Mouse (Mus musculus) CD4-positive helper T cell, adult 2 months (primary cell): ENCODE measurements at regions not wholly inside any gene's neighbourhood (a gene's known extent, or its start where the extent isn't known, plus 50 kb on each side); places are given as distances from the start of the nearest gene placed in this dataset.

Experiments used
- DNase-seq: peaks from one replicate; pipeline ENCODE4 v3.0.0-alpha.2; 2012; ENCODE audit warnings: low read depth, missing footprints, low spot score

GRCm38 (mm10) chr3:148443012-148443411 lies 547.3 kb downstream of the Adgrl2 start:
- no peak for DNase-seq

DNA sequence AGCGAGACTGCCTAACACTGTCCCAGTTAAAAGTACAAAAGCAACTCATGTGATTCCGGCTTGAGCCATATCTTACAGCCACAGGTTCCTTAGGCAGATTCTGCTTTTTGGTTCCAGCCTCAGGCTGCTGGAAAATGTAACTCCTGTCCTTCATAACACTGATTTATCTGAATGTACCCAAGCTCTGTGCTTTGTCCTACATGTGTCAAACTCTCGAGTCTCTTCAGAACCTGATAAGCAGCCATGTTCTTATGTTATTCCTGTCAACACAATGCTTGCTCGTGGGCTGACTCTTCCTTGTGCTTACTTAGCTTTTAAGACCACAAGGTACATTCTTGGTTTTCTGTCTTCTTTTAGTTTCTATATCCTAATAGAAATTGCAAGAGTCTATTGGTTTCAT lies 556.3 kb downstream of the Adgrl2 start:
- DNase-seq: no peak

DNA sequence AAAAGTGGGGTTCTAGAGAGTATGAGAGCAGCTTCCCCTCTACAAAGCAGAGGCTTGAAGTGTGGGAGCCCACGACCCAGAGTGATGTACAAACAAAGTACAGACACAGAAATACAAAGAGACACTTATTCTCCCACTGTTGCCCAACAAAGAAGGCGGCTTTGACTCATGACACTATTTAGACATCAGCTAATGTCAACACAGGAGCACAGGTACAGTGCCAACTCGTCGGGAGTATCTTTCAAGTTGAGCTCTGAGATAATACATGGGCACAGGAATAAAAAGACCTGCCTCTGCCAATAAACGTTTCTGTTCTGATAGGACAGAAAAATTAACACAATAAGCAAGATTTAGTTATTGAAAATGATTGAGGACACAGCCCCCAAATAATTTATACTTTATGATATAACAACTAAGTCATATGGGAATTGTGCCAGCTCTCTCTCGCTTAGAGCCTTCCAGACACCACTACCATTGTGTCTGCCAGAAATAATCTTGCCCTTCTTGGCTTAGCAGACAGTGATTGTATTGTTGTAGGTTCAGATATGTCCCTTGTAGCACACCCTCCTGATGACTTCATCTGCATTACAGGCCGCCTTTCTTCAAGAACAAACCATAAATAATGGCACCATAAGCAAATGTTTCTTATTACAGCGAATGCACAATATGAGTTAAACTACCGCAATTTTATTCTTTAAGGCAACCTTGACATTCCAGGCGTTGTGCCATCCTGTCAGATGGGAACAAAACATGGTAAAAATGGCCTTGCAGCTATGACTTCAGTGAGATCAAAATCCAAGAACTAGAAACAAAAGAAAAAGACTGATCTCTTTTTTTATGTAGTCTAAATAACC lies 561.1 kb downstream of the Adgrl2 start:
- DNase-seq: no peak

GRCm38 (mm10) chr3:148424089-148424488 lies 566.3 kb downstream of the Adgrl2 start:
- no peak for DNase-seq

DNA sequence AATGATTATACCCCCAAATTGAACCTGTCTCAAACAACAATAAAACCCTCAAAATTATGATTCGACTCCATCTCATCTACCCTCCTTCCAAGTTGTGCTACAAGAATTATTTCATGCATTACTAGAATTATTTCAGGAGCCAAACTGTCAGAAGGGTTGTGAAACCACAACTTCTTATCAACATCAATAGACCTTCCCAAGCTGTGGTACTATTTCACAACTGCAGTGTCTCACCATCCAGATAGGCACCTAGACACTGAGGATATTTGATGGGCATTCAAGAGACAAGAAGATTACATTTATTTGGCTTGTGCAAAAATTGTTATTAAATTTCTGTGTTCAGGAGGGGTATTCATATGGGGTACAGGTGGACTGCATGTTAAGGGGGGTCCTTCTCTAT lies 567.0 kb downstream of the Adgrl2 start:
- DNase-seq: no peak

GRCm38 (mm10) chr3:148422720-148423119 lies 567.6 kb downstream of the Adgrl2 start:
- DNase-seq: no peak

DNA sequence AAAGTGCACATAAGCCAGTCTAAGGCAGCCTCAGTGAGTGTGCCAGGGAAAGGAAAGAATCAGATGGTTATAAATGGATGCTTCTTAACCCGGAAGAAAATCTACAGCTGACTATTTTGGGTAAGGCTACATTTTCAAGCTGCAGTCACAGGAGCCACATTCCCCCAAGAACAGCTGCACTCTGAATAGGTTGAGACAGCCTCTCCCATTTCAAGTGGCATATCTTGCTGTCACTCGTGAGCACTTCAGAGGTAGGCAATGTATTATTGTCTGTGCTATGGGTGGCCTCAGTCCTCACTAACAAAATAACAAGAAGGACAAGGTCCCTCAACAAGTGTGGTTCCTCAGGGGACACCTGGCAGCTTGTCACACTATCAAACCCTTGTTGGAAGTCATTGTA lies 568.1 kb downstream of the Adgrl2 start:
- no peak for DNase-seq

GRCm38 (mm10) chr3:148420303-148420702 lies 570.1 kb downstream of the Adgrl2 start:
- DNase-seq: no peak

- peak; percentile 7 for DNase-seq
Measured at GRCm38 (mm10) chr3:148419462-148420074, 570.8 kb downstream of the Adgrl2 start.

DNA sequence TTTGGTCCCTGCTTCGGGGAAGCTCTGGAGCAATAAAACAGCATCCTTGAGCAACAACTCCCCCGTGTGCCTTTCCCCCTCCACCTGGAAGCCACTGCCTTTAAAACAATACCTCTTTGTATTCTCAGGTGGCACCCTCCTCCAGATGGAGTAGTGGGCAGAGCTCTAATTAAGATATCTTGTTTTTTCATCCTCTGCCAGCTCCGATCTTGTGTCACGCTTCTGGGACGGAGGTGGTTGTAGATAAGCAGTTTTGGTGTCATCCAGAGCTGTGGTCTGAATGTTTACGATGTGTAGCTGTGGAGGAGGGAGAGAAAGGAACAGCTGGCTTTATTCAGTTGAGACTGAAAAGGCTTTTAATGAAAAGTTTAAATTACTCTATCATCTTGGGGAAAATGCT lies 572.3 kb downstream of the Adgrl2 start:
- no peak for DNase-seq

GRCm38 (mm10) chr3:148415443-148415842 lies 574.9 kb downstream of the Adgrl2 start:
- DNase-seq: no peak

DNA sequence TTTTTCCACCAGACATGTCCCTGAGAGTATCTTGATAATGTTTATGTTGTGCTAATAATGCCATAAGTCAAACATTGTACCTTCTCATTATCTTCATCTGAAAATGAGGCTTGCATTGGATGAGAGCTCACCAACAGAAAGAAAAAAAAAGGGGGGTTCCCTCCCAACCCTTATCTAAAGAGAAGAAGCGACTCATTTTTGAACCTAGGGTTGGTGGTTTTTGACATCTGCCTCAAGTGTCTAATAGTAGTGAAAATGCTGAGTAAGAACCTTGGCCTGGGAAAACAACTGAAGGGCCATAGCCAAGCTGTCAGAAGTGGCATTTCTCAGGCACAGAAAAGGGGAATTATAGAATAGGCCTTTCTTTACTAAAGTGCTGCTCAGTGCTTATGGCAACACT lies 577.3 kb downstream of the Adgrl2 start:
- DNase-seq: no peak

DNA sequence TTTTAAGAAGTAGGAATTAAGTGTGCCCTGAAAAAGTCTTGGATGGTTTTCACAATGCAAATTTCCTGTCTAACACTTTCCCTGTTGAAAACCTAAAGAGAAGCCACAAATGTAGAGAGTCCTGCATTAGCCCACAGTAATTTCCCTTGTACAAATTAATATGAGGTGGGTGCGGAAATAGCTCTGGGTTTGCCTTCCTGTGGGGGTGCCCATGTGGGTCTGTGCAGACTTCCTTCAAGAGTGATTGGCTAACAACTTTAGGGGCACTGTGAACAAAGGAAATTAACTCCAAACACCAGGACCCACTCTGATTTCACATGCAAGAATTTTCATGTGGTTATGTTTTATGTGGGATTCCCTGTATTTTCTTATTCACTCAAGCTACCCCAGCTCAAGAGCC lies 578.2 kb downstream of the Adgrl2 start:
- no peak for DNase-seq

GRCm38 (mm10) chr3:148398349-148398748 lies 592.0 kb downstream of the Adgrl2 start:
- DNase-seq: no peak

- no peak for DNase-seq
Measured at GRCm38 (mm10) chr3:148387550-148387949, 602.8 kb downstream of the Adgrl2 start.

DNA sequence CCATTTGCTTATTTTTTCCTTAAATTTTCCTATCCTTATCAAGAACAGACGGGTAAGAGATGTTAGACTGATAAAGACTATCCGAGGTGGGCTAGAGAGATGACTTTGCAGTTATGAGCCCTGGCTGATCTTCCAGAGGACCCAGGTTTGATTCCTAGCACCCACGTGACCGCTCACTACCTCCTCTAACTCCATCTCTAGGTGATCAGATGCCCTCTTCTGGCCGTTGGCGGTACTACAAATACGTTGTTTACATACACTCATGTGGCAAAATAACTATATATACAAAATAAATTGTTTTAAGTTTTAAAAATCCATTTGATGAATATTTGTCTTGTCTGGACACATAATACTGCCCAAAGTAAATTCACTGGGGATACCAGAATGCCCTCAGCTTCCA lies 604.6 kb downstream of the Adgrl2 start:
- DNase-seq: no peak

DNA sequence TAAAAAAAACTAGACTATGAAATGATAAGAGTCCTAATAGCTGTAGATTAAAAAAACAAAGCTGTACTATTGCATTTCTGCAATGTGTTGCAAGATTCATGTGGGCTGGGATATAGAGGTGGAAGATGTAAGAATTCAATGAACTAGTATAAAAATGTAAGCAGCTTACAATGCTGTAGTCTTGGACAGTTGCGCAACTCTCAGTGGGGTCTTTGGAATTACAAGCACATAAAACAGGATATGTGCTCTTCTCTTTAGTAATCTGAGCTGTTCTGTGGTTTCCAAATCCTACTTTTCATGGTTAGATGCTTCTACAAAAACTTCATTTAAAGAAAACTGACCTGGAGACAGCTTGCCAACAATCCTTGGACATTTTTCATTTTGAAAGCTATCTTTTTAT lies 609.3 kb downstream of the Adgrl2 start:
- no peak for DNase-seq

DNA sequence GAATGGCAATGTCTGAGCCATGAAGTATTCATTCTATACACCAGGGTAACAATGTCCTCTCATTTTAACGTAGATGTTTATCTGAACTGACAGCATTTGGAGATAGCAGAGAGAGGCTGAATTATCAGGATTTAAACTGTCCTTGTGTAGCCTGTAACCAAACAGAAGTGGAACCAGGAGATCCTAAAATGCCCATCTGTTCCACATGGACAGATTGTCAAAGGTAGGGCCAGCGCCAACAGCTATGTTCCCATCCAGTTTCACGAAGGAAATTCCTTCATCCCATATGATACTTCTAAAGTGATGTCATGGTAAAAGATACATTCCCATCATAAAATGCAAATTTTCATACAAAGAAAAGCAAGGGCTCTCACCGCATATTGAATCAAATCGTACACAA lies 627.0 kb downstream of the Adgrl2 start:
- DNase-seq: no peak

DNA sequence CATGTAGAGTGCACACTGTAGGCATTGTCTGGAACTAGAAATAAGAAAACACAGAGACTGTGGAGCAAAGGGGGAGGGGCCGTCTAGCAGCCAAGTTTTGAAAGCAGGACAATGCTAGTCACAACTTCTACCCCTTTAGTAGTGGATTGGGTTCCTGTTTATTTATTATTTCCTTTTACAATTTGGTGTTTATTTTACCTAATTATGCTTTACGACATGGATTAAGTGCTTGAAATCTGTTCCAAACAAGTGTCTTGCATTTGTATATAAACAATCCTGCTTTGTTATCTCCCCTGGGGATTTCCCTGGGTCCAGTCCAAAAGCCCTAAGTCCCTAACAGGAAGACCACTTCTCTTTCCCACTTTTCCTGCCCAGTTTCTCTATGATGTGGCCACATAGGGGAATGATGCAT lies 627.9 kb downstream of the Adgrl2 start:
- no peak for DNase-seq

GRCm38 (mm10) chr3:148343633-148344361 lies 646.6 kb downstream of the Adgrl2 start:
- no peak for DNase-seq

- no peak for DNase-seq
Measured at GRCm38 (mm10) chr3:148343256-148343632, 647.1 kb downstream of the Adgrl2 start.

DNA sequence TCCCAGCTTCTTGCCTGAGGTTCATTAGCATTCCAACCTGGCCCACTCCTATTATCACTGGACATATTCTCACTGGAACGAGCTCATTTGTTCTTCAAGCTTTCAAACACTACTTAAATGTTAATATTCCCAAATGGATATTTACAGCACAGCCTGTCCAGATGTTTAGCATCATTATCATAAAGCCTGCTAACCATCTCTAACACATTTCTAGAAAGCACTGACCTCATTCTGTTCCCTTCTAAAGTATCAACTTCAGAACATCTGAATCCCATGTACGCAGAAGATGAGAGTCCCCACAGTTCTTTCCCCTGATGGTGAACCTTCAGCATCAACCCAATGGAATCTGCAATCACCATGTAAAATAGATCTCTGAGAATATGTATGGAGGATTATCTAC lies 651.1 kb downstream of the Adgrl2 start:
- no peak for DNase-seq

GRCm38 (mm10) chr3:148336640-148337039 lies 653.7 kb downstream of the Adgrl2 start:
- no peak for DNase-seq
